Mouse (Mus musculus): Measurements from ENCODE around the gene Dppa5a. TPM values are rescaled to one million over a fixed set of nuclear protein-coding genes. Genes with fewer than 3 reads are reported as not detected.
"Not testable (repeated sequence)": the region's sequence is repeated elsewhere in the genome, so short reads cannot be mapped to it uniquely, and the experiment has no call there.

Gene Dppa5a
- total RNA-seq, 2 experiments from 2014 or later, result not detected

DNA sequence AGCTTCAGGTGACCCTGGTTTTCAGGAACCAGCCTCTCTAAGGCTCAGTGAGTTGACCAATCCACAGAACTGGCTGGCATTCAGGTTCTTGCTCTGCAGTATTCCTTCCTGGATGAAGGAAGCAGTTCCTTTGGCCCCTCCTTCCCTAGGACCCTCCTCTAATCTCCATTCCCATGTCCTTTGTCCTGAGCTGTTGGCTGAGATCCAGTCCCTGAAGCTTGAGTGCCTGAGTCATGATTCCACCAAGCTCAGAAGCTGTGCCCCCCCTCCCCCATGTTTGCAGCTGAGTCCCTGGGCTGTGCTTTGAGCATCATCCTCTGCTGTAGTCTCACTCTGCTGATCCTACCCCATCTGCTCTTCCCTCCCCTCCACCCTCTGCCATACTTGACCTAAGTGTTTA, 30.9 kb downstream of the Dppa5a start:
- DNase-seq; intact Hi-C loops (cut with DNase I; ENCODE audit: low total_unique reads): not testable (repeated sequence)

DNA sequence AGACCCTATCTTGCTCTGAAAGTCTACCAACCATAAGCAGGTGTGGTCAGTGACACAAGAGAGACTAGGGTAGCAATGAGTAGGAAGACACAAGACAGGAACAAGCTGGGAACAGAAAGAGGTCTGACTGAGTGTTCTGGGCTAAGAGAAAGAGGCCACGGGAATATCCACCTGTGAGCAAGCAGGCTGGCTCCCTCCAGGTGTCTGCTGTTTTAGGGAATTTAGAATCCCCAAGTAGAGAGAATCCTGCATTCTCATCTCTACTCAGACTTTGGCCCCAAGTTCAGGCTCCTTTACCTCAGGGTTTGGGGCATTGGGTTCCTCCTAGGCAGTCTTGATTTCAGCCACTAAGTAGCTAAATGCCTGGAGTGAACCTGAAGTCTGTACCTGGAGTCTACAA, 40.7 kb downstream of the Dppa5a start, which contains the start of gene Omt2b:
Gene Omt2b (plus strand): TSS at position 301 of the 400 bp plus-strand sequence.
- DNase-seq; intact Hi-C loops (cut with DNase I; ENCODE audit: low total_unique reads): not testable (repeated sequence)

DNA sequence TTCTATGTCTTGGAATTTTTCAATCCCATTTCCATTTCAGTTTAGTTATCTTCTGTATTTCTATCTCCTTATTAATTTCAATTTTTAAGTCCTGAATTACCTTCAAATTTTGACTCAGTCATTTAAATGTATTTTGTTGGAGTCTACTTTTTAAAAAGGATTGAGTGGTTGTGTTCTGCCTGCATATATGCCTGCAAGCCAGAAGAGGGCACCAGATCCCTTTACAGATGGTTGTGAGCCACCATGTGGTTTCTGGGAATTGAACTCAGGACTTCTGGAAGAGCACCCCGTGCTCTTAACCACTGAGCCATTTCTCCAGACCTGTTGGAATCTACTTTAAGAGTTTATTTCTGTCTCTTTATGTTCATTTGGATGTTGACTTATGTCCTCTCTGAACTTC, 48.5 kb downstream of the Dppa5a start:
- DNase-seq, result no peak
- intact Hi-C loops (cut with DNase I; ENCODE audit: low total_unique reads), result no loop called here

Other genes with a start within 250 kb of the Dppa5a start
- 10 to 100 TPM; 10.9 to 12.1 TPM for gene Gsta4, start 185.4 kb downstream of the Dppa5a start, total RNA-seq (2021)
- not detected for gene Gsta1, start 137.5 kb downstream of the Dppa5a start, total RNA-seq (2021)
- gene Gm3776, start 111.0 kb downstream of the Dppa5a start, total RNA-seq (2021), result not detected
- gene Gm10639, start 78.3 kb downstream of the Dppa5a start, total RNA-seq (2021), result not detected
- not detected for gene Omt2a, start 53.4 kb downstream of the Dppa5a start, total RNA-seq (2021)
- not detected for gene Omt2b, start 40.6 kb downstream of the Dppa5a start, total RNA-seq (2021)
- gene Gsta2, start 12.4 kb downstream of the Dppa5a start, total RNA-seq (2021), result not detected
- gene Ooep, start 10.5 kb upstream of the Dppa5a start, total RNA-seq (2021), result under 1 TPM in 1 of 2 experiments, not detected in 1; 0.11 TPM
- gene Ddx43, start 27.6 kb upstream of the Dppa5a start, total RNA-seq (2021), result not detected
- under 1 TPM; 0.29 to 0.31 TPM for gene Cgas, start 75.1 kb upstream of the Dppa5a start, total RNA-seq (2021)
- gene Mto1, start 80.0 kb upstream of the Dppa5a start, total RNA-seq (2021), result 10 to 100 TPM; 14.4 to 17.3 TPM
- gene Gm17324, start 80.6 kb upstream of the Dppa5a start, total RNA-seq (2021), result not detected
- gene Eef1a1, start 121.0 kb upstream of the Dppa5a start, total RNA-seq (2021), result 1,000 to 10,000 TPM; 1,398 to 1,669 TPM
- gene Slc17a5, start 219.9 kb upstream of the Dppa5a start, total RNA-seq (2021), result 1 to 10 TPM; 3.9 to 4.6 TPM
- 1 to 10 TPM; 5.7 to 6.1 TPM for gene Cd109, start 247.4 kb upstream of the Dppa5a start, total RNA-seq (2021)